Mouse (Mus musculus) liver, adult 2 months (tissue): Measurements from ENCODE around the gene Jak1.

ENCODE experiments used
- CTCF ChIP-seq: fragments of 200-500 bp; IDR thresholded peaks from 2 replicates; pipeline ENCODE4 v1.5.1; 2011; ENCODE audit warnings: low read depth, low read length, control low read depth
- POLR2A ChIP-seq: fragments of 200-500 bp; IDR thresholded peaks from 2 replicates; pipeline ENCODE4 v1.6.1; 2011; ENCODE audit warnings: low read length, control low read depth; ENCODE audit not compliant: insufficient read depth; ENCODE audit errors: extremely low read depth

- TF ChIP-seq CTCF (no peak), POLR2A (no peak)
Measured at GRCm38 (mm10) chr4:101159191-101159764, 105.8 kb downstream of the Jak1 start.
